Mouse (Mus musculus): ENCODE measurements around the gene Leng8. TPM values are rescaled to one million over a fixed set of nuclear protein-coding genes. Genes with fewer than 3 reads are reported as not detected.
A peak's percentile ranks its signal among the peaks of the same experiment; 100 is the strongest.

Leng8 gene
- total and polyA plus RNA-seq, 3 experiments: 31.2 to 263 (median 36.4) TPM

- no peak for DNase-seq
- peaks cover 6% of the 10 kb centered on the region for H3K79me2 ChIP-seq (replicated peaks; ENCODE audit: control insufficient read depth, insufficient read depth, low read length)
- H3K27ac ChIP-seq: no peak overlapping the region
- H3K36me3 ChIP-seq (ENCODE audit: control insufficient read depth, insufficient read depth, low read length): peaks cover 7% of the 10 kb centered on the region; the same call in 1 of the 2 replicates
- TF ChIP-seq CTCF (IDR thresholded peaks at IDR 0.05) (no peak), POLR2A (IDR thresholded peaks at IDR 0.05; ENCODE audit: insufficient read depth, low read depth, low read length) (no peak), EP300 (IDR thresholded peaks at IDR 0.05; ENCODE audit: insufficient read depth, low read depth, low read length) (no peak)
- WGBS: 83% methylated on average over 6 of the region's 6 CpGs
- peaks cover 4% of the 10 kb centered on the region; the same call in 1 of the 2 replicates for H3K4me1 ChIP-seq (ENCODE audit: control insufficient read depth, insufficient read depth, low read length)
- intact Hi-C loops (cut with DNase I): loop anchor here (10.0 kb wide), 1 partner anchor 773 kb away; the partner anchor contains the start of gene Zfp628
- H3K9ac ChIP-seq (ENCODE audit: low read depth, low read length): no peak overlapping the region
- no peaks in the 10 kb centered on the region for H3K27me3 ChIP-seq (ENCODE audit: control insufficient read depth, insufficient read depth, low read length)
- no peak overlapping the region for H3K4me3 ChIP-seq
These were observed 4.9 kb downstream of the Leng8 start for GRCm38 (mm10) chr7:4141648-4142325.

GRCm38 (mm10) chr7:4142796-4143445, 6.1 kb downstream of the Leng8 start:
- Histone ChIP-seq H3K36me3 (ENCODE audit: control insufficient read depth, insufficient read depth, low read length) (peaks cover 7% of the 10 kb centered on the region; the same call in 1 of the 2 replicates), H3K27me3 (ENCODE audit: control insufficient read depth, insufficient read depth, low read length) (no peaks in the 10 kb centered on the region), H3K79me2 (replicated peaks; ENCODE audit: control insufficient read depth, insufficient read depth, low read length) (peaks cover 3% of the 10 kb centered on the region), H3K4me1 (ENCODE audit: control insufficient read depth, insufficient read depth, low read length) (peaks cover 3% of the 10 kb centered on the region; the same call in 1 of the 2 replicates), H3K4me3 (no peak overlapping the region), H3K9ac (ENCODE audit: low read depth, low read length) (no peak overlapping the region), H3K27ac (no peak overlapping the region)
- intact Hi-C loops (cut with DNase I): loop anchor here (10.0 kb wide), 1 partner anchor 772 kb away; the partner anchor contains the start of gene Zfp628
- DNase-seq: no peak
- TF ChIP-seq EP300 (IDR thresholded peaks at IDR 0.05; ENCODE audit: insufficient read depth, low read depth, low read length) (no peak), CTCF (IDR thresholded peaks at IDR 0.05) (no peak), POLR2A (IDR thresholded peaks at IDR 0.05; ENCODE audit: insufficient read depth, low read depth, low read length) (no peak)
- 89% methylated on average over 10 of the region's 10 CpGs for WGBS

GRCm38 (mm10) chr7:4143506-4143905, 6.7 kb downstream of the Leng8 start:
- intact Hi-C loops (cut with DNase I): loop anchor here (10.0 kb wide), 1 partner anchor 771 kb away; the partner anchor contains the start of gene Zfp628
- peaks cover 3% of the 10 kb centered on the region for H3K79me2 ChIP-seq (replicated peaks; ENCODE audit: control insufficient read depth, insufficient read depth, low read length)
- TF ChIP-seq CTCF (IDR thresholded peaks at IDR 0.05) (no peak), POLR2A (IDR thresholded peaks at IDR 0.05; ENCODE audit: insufficient read depth, low read depth, low read length) (no peak), EP300 (IDR thresholded peaks at IDR 0.05; ENCODE audit: insufficient read depth, low read depth, low read length) (no peak)

GRCm38 (mm10) chr7:4144046-4144445, 7.2 kb downstream of the Leng8 start:
- Histone ChIP-seq H3K36me3 (ENCODE audit: control insufficient read depth, insufficient read depth, low read length) (no peaks in the 10 kb centered on the region), H3K4me3 (no peak overlapping the region), H3K9ac (ENCODE audit: low read depth, low read length) (no peak overlapping the region), H3K4me1 (ENCODE audit: control insufficient read depth, insufficient read depth, low read length) (peaks cover 4% of the 10 kb centered on the region), H3K27ac (no peak overlapping the region), H3K27me3 (ENCODE audit: control insufficient read depth, insufficient read depth, low read length) (no peaks in the 10 kb centered on the region), H3K79me2 (replicated peaks; ENCODE audit: control insufficient read depth, insufficient read depth, low read length) (no peaks in the 10 kb centered on the region; the same call in 1 of the 2 replicates)
- no peak for TF ChIP-seq EP300 (IDR thresholded peaks at IDR 0.05; ENCODE audit: insufficient read depth, low read depth, low read length)
- TF ChIP-seq POLR2A (IDR thresholded peaks at IDR 0.05; ENCODE audit: insufficient read depth, low read depth, low read length): no peak
- peak in 1 of 2 experiments; percentile 14 for DNase-seq
- WGBS: 94% methylated on average over 13 of the region's 13 CpGs
- intact Hi-C loops (cut with DNase I): loop anchor here (10.0 kb wide), 1 partner anchor 771 kb away; the partner anchor contains the start of gene Zfp628

More at GRCm38 (mm10) chr7:4143506-4143905, 6.7 kb downstream of the Leng8 start:
- 0 out of 2 replicates have a peak, but pooled peaks cover 3% of the 10 kb centered on the region for H3K36me3 ChIP-seq (ENCODE audit: control insufficient read depth, insufficient read depth, low read length)
- no peak overlapping the region for H3K27ac ChIP-seq
- no peaks in the 10 kb centered on the region for H3K27me3 ChIP-seq (ENCODE audit: control insufficient read depth, insufficient read depth, low read length)
- DNase-seq: no peak
- no peak overlapping the region for H3K9ac ChIP-seq (ENCODE audit: low read depth, low read length)
- no peak overlapping the region for H3K4me3 ChIP-seq
- 92% methylated on average over 19 of the region's 19 CpGs for WGBS
- peaks cover 6% of the 10 kb centered on the region for H3K4me1 ChIP-seq (ENCODE audit: control insufficient read depth, insufficient read depth, low read length)

- peak in 1 of 2 experiments; percentile 24 for DNase-seq
- Histone ChIP-seq H3K27me3 (ENCODE audit: control insufficient read depth, insufficient read depth, low read length) (no peaks in the 10 kb centered on the region), H3K4me1 (ENCODE audit: control insufficient read depth, insufficient read depth, low read length) (peaks cover 4% of the 10 kb centered on the region), H3K9ac (ENCODE audit: low read depth, low read length) (no peak overlapping the region), H3K36me3 (ENCODE audit: control insufficient read depth, insufficient read depth, low read length) (no peaks in the 10 kb centered on the region), H3K4me3 (no peak overlapping the region), H3K27ac (no peak overlapping the region), H3K79me2 (replicated peaks; ENCODE audit: control insufficient read depth, insufficient read depth, low read length) (no peaks in the 10 kb centered on the region; the same call in 1 of the 2 replicates)
- intact Hi-C loops (cut with DNase I): loop anchor here (10.0 kb wide), 1 partner anchor 770 kb away; the partner anchor contains the start of gene Zfp628
- WGBS: 91% methylated on average over 20 of the region's 20 CpGs
- TF ChIP-seq EP300 (IDR thresholded peaks at IDR 0.05; ENCODE audit: insufficient read depth, low read depth, low read length) (no peak), CTCF (IDR thresholded peaks at IDR 0.05) (no peak), POLR2A (IDR thresholded peaks at IDR 0.05; ENCODE audit: insufficient read depth, low read depth, low read length) (no peak)
These were observed 8.1 kb downstream of the Leng8 start for GRCm38 (mm10) chr7:4144766-4145551.

Measured in heart, adult 2 months (tissue).